Comparison of ENCODE assay signal across 8 mouse cellular contexts in the genomic region with DNA sequence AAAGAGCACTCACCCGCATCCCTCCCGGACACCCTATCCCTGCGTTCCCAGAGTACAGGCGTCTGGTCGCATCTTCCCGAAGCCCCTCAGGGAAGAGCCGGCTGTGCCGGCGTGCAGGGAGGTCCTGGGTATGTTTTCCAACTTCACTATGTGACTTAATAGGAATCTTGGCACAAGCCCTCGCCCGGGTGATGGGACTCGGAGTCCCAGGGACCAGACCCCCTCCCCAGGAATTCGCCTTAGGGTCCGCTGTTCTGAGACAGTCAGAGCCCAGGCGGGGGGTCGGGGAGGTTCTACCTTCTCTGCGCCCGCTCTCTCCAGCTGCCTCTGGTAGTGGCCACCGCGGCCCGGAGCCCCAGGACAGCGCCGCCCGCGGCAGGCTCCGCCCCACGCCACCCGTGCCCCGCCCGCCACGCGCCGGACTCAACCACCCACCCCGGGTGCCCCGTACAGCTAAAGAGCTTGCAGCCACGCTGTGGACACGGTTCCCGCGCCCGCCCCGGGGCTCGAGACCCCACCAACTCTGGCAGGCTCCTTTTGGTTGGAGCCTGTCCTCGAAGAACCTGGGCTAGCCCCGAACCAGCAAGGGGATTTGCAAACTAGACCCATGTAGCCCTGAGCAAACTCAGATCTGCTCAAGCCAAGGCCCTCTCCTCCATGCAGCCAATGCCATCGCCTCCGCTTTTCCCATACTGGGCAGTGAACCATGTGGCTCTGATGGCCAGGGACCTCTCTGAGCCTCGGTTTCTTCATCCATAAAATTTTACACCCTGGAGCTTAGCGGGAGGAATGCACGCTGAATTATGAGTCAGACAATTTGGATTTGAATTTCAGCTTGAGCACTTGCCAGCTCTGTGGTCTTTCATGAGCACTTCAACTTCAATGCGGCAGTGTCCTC. TPM values are rescaled to one million over a fixed set of nuclear protein-coding genes. Genes with fewer than 3 reads are reported as not detected.
DNase-seq lines count a peak whose midpoint lies in the region; ATAC-seq and TF ChIP-seq lines count a peak whose summit lies in the region.

Adamtsl4 (minus strand) TSS at position 394 of the 898 bp plus-strand sequence.

- no peaks in the 10 kb centered on the region for H3K4me1 ChIP-seq in bone marrow, adult 2 months (ENCODE audit: control insufficient read depth, insufficient read depth, low read length)
- peaks cover 20% of the 10 kb centered on the region for H3K4me1 ChIP-seq in erythroblast, embryonic 14.5 days (ENCODE audit: control insufficient read depth)
- H3K4me1 ChIP-seq in heart, embryonic 15.5 days (replicated peaks): peaks cover 76% of the 10 kb centered on the region
- 0 out of 2 replicates have a peak, but pooled peaks cover 3% of the 10 kb centered on the region for H3K4me1 ChIP-seq in small intestine, adult 2 months (ENCODE audit: control insufficient read depth, insufficient read depth, insufficient read length, low read length)

- no peak within 1 kb of the TSS for H3K27ac ChIP-seq in bone marrow, adult 2 months (ENCODE audit: control insufficient read depth, insufficient read depth, low read depth, low read length, poor library complexity)
- peak within 1 kb of the TSS; percentile 91 for H3K27ac ChIP-seq in heart, embryonic 15.5 days
- H3K27ac ChIP-seq in small intestine, adult 2 months (ENCODE audit: insufficient read depth, low read depth, low read length): peak within 1 kb of the TSS; percentile 22

- H3K9me3 ChIP-seq in erythroblast, embryonic 14.5 days (ENCODE audit: control insufficient read depth, low read length): no peaks in the 10 kb centered on the region
- H3K9me3 ChIP-seq in heart, embryonic 15.5 days (replicated peaks): no peaks in the 10 kb centered on the region

- no peak for TF ChIP-seq POLR2A in bone marrow, adult 2 months (IDR thresholded peaks at IDR 0.05; ENCODE audit: borderline replicate concordance, control insufficient read depth, low read depth, low read length)
- no peak for TF ChIP-seq POLR2A in small intestine, adult 2 months (IDR thresholded peaks at IDR 0.05; ENCODE audit: low read depth, low read length)

- H3K4me2 ChIP-seq in heart, embryonic 15.5 days: peak within 1 kb of the TSS; percentile 82

- WGBS in bone marrow, adult 2 months: 10% methylated on average over 50 of the region's 50 CpGs
- WGBS in heart, embryonic 15.5 days: 4% methylated on average over 50 of the region's 50 CpGs
- WGBS in small intestine, adult 2 months: 5% methylated on average over 50 of the region's 50 CpGs

- peak within 1 kb of the TSS; percentile 39 for H3K4me3 ChIP-seq in bone marrow, adult 2 months (replicated peaks; ENCODE audit: control insufficient read depth, low read depth, low read length)
- H3K4me3 ChIP-seq in erythroblast, embryonic 14.5 days (replicated peaks): peak within 1 kb of the TSS; percentile 52
- H3K4me3 ChIP-seq in heart, embryonic 15.5 days: peak within 1 kb of the TSS; percentile 52
- peak within 1 kb of the TSS; percentile 69 for H3K4me3 ChIP-seq in small intestine, adult 2 months (ENCODE audit: low read depth, low read length)

- TF ChIP-seq CTCF in bone marrow, adult 2 months (IDR thresholded peaks at IDR 0.05; ENCODE audit: control insufficient read depth, insufficient read depth, low read length): no peak
- no peak for TF ChIP-seq CTCF in small intestine, adult 2 months (IDR thresholded peaks at IDR 0.05; ENCODE audit: extremely low read depth, insufficient read length, insufficient replicate concordance, low read depth, low read length)

- peaks cover 38% of the 10 kb centered on the region for H3K27me3 ChIP-seq in erythroblast, embryonic 14.5 days (ENCODE audit: control insufficient read depth)
- no peaks in the 10 kb centered on the region for H3K27me3 ChIP-seq in heart, embryonic 15.5 days
- H3K27me3 ChIP-seq in small intestine, adult 2 months (ENCODE audit: control insufficient read depth, insufficient read depth, low read length): no peaks in the 10 kb centered on the region

- ATAC-seq in frontal cortex, adult (ENCODE audit: low TSS enrichment): peak; percentile 77
- peak; percentile 71 for ATAC-seq in heart, embryonic 15.5 days (replicated peaks; ENCODE audit: insufficient number of reproducible peaks, insufficient read depth, low FRiP score, low read depth)

- H3K9ac ChIP-seq in heart, embryonic 15.5 days: peak within 1 kb of the TSS; percentile 54

- DNase-seq in frontal cortex, postnatal 25 days (ENCODE audit: low spot score in 2 of 2): no peak
- DNase-seq in kidney, postnatal 25 days: peak; percentile 74 to 82
- DNase-seq in lung, postnatal 4 days: peak; percentile 83 to 85

- no peaks in the 10 kb centered on the region for H3K36me3 ChIP-seq in erythroblast, embryonic 14.5 days (ENCODE audit: control insufficient read depth)
- no peaks in the 10 kb centered on the region for H3K36me3 ChIP-seq in heart, embryonic 15.5 days
- no peaks in the 10 kb centered on the region for H3K36me3 ChIP-seq in small intestine, adult 2 months (ENCODE audit: control insufficient read depth, insufficient read depth, low read length)

RNA-seq across cellular contexts. Expression of gene Adamtsl4, which starts in this region (rescaled TPM):
- 1.9 and 2.7 TPM in 2 replicates for polyA plus RNA-seq in bone marrow, adult 2 months (2011; ENCODE audit: insufficient read depth, insufficient read length, low replicate concordance, missing spikeins)
- 0.22 TPM in 1 of 2 replicates, not detected in the other for polyA plus RNA-seq in erythroblast, embryonic 14.5 days (2012)
- 6.9 and 10.6 TPM in 2 replicates for polyA plus RNA-seq in heart, embryonic 15.5 days (2015; fragmentation: Nextera tagmentation; extraction: Ambion mirVana)
- polyA plus RNA-seq in small intestine, adult 2 months (2012; rRNA removed): 6.4 and 8.2 TPM in 2 replicates

Comparison
In these comparisons a context has a peak if more than half of its experiments do, and no peak if none do; other contexts are left out.
1. DNase-seq: peak in kidney, postnatal 25 days (2 of 2) and lung, postnatal 4 days (2 of 2); none in frontal cortex, postnatal 25 days (0 of 2).
2. Peak in every context shown above with its lines, with median percentiles within 50 percentile points of each other: H3K4me3 ChIP-seq.